Mouse (Mus musculus): ENCODE results near the gene Elmo1.

GRCm38 (mm10) chr13:20090133-20090710 is at the start of gene Elmo1:
- TF ChIP-seq CTCF (IDR thresholded peaks at IDR 0.05; ENCODE audit: extremely low read depth, insufficient read depth, low read length) (peak; percentile 29; the same call in 1 of the 2 replicates), POLR2A (IDR thresholded peaks at IDR 0.05; ENCODE audit: extremely low read depth, insufficient read depth, low read length) (no peak)

Data from cortical plate, adult 2 months (tissue).